Mouse (Mus musculus) left cerebral cortex, postnatal 36 days (tissue): ENCODE results near the gene Aldh1l1. TPM values are rescaled to one million over a fixed set of nuclear protein-coding genes. Genes with fewer than 3 reads are reported as not detected.

Experiments
- DNase-seq, 2 experiments: peaks; one replicate each; pipeline ENCODE4 v3.0.0; 2021 to 2022; ENCODE audit warnings: low spot score in 2 of 2, mixed read lengths in 1 of 2
- intact Hi-C: fragments of 180-260 bp; cut with DNase I; formaldehyde crosslinking; loops from one replicate; pipeline ENCODE4 v1.15.1; 2025
- total RNA-seq, 2 experiments: library from RNA; stranded (reverse); gene quantifications; 2 replicates each; pipeline ENCODE4 v1.2.3; 2021

Aldh1l1 gene
- total RNA-seq, 2 experiments from 2014 or later, result 56.0 to 67.0 TPM

GRCm38 (mm10) chr6:90534701-90535475, 48.7 kb downstream of the Aldh1l1 start:
- intact Hi-C loops, result loop anchor here (5.0 kb wide), 2 partner anchors 73 to 103 kb away; partner anchors contain the start of gene Klf15

DNA sequence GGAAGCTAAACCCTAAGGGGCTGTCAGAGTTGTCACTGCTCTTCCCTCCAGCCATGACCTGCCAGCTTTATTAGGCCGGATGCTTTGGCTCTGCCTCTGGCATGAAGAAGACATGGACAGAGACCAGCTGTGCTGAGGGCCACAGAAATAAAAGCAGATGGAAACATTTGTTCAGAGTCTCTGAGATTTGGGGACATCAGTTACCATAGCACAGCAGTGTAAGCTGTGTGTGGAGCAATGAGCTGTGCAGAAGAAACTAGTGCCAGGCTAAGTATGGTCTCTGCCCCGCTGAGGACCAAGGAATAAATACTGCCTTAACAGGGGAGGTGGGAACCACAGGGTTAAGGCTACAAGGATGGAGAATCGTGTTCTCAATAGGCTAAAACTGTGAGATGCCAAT, 50.6 kb downstream of the Aldh1l1 start:
- intact Hi-C loops, result loop anchor here (5.0 kb wide), 1 partner anchor 75 kb away; the partner anchor contains the start of gene Klf15
- no peak for DNase-seq

More at GRCm38 (mm10) chr6:90534701-90535475, 48.7 kb downstream of the Aldh1l1 start:
- DNase-seq, result peak; percentile 55 to 64

DNA sequence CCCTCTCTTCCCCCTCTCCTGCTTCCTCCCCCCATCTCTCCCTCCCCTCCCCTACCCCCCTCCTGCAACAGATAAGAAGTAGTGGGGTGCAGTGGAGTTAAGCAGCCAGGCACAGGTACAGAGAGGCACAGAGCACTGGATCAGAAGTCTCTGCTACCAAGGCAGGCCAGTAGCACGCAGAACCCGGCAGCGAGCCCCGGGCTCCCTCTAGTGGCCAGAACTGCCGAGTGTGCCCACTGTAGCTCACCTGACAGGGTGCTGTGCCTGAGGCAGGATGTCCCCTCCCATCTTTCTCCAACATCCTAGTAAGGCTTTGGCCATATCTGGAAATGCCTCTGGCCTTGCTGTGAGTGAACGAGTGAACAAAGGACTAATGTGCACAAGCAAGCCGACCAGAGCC, 51.7 kb downstream of the Aldh1l1 start:
- intact Hi-C loops, result loop anchor here (2.0 to 5.0 kb wide), 2 partner anchors 37 to 76 kb away; partner anchors contain the start of gene Klf15
- peak; percentile 79 to 84 for DNase-seq

DNA sequence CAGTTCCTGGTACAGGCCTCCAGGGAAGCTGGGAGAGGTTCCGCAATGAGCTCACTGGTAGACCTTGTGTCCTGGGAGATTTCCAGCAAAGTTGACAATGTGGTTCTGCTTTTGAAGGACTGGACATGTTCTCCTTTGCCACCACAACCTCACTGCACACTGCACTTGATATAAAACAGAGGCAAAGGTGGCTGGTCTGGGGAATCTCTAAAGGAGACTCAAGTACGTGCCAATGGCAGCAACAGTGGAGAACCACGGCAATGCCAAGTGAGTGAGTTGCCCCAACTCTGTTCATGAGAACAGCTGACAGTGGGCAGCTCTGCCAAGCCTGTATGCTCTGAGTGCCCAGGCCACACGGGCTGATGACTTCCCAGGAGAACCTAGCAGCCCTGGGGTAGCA, 53.0 kb downstream of the Aldh1l1 start:
- DNase-seq, result no peak
- intact Hi-C loops, result loop anchor here (2.0 to 5.0 kb wide), 2 partner anchors 36 to 77 kb away; partner anchors contain the start of gene Klf15

DNA sequence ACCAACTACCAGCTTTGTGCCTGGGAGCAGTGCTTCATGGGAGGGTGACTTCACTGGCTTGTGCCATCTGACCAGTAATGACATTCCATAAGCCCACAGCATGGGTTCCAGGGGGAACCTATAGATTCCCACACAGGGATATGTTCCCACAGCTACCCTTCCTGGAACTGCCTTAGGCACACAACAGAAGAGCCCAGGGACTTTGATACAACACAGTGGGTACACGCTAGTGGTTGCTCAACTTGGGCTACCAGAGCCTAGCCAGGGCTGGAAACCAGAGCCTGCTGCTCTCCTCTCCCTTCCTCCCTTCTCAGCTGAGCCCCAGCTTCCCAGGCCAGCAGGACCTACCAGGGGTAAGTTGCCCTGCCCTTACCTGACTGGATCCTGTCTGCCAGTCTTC, 54.3 kb downstream of the Aldh1l1 start:
- intact Hi-C loops, result no loop called here
- DNase-seq, result no peak

DNA sequence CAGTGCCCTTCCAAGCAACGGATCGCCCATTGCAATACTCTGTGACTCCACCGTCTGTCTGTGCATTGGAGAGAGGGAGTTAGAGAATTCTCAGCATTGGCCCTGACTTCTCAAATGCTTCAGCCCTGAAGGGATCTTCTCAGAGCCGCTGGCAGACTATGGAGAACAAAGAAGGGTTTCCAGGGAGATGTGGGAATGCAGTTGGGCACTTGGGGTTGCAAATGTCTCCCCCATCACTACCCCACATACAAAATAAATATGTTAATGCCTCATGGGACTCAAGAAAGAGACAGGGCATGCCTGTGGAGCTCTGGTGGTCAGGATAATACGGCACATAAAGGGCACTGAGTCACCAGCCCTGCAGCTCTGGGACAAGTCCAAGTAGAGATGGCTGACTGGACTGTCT, 55.1 kb downstream of the Aldh1l1 start:
- intact Hi-C loops, result no loop called here
- no peak for DNase-seq

GRCm38 (mm10) chr6:90544433-90544832, 58.2 kb downstream of the Aldh1l1 start:
- no peak for DNase-seq
- intact Hi-C loops, result no loop called here

DNA sequence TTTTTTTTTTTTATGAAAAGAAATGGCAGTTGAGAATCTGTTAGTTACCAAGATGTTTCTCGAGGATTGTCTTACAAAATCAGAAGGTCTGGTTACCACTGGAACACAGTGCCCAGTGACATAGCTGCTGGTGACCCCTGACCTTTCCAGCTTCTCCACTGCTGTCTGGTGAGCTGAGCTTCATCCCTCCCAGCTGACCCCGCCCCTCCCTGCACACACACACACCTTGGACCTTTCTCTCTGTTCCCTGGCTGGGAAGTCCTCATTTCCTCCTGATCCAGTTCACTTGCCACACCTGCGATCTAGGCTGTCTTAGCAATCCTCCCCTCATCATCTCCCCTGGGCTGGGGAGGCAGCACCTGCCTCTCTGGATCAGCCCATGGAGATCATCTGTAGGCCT, 60.0 kb downstream of the Aldh1l1 start:
- intact Hi-C loops, result no loop called here

GRCm38 (mm10) chr6:90547041-90547440, 60.8 kb downstream of the Aldh1l1 start:
- DNase-seq, result no peak
- intact Hi-C loops, result no loop called here

More for the DNA sequence above, 60.0 kb downstream of the Aldh1l1 start:
- no peak for DNase-seq

DNA sequence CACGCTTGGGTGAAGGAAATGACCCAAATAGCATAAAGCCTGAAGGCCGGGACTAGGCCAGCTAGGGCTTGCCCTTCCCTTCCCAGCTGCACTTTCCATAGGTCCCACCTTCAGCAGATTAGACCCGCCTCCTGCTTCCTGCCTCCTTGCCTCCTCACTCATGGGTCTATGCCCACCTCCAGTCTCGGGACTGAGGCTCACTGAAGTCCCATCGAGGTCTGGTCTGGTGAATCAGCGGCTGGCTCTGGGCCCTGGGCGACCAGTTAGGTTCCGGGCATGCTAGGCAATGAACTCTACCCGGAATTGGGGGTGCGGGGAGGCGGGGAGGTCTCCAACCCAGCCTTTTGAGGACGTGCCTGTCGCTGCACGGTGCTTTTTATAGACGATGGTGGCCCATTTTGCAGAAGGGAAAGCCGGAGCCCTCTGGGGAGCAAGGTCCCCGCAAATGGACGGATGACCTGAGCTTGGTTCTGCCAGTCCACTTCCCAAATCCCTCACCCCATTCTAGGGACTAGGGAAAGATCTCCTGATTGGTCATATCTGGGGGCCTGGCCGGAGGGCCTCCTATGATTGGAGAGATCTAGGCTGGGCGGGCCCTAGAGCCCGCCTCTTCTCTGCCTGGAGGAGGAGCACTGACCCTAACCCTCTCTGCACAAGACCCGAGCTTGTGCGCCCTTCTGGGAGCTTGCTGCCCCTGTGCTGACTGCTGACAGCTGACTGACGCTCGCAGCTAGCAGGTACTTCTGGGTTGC, 64.1 kb downstream of the Aldh1l1 start:
- intact Hi-C loops, result no loop called here
- no peak for DNase-seq

- DNase-seq, result no peak
- intact Hi-C loops, result no loop called here
These were observed 65.0 kb downstream of the Aldh1l1 start for GRCm38 (mm10) chr6:90551251-90551650.

GRCm38 (mm10) chr6:90553197-90553596, 67.0 kb downstream of the Aldh1l1 start:
- intact Hi-C loops, result no loop called here

DNA sequence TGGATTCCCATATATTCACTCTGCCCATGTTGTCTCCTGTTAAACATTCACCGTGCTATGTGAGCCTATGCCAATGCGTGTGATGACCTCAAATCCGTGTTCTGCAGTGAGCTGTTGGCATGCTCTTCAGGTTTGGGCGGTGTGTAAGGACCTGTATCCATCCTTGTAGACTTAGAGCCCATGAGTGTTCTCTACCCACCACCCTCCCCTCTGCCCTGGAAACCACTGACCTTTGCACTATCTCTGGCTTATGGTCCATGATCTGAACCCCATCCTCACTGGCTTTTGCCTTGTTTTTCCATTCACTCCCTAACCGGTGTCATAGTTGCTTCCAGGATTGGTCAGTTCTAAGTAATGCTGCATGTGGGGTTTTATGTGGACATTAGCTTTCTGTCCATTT, 67.5 kb downstream of the Aldh1l1 start:
- DNase-seq, result no peak
- intact Hi-C loops, result no loop called here

More at GRCm38 (mm10) chr6:90553197-90553596, 67.0 kb downstream of the Aldh1l1 start:
- DNase-seq, result no peak

GRCm38 (mm10) chr6:90556534-90557058, 70.4 kb downstream of the Aldh1l1 start:
- no peak for DNase-seq
- intact Hi-C loops, result no loop called here

- intact Hi-C loops, result no loop called here
- DNase-seq, result no peak
These were observed 70.8 kb downstream of the Aldh1l1 start for GRCm38 (mm10) chr6:90557077-90557476.

DNA sequence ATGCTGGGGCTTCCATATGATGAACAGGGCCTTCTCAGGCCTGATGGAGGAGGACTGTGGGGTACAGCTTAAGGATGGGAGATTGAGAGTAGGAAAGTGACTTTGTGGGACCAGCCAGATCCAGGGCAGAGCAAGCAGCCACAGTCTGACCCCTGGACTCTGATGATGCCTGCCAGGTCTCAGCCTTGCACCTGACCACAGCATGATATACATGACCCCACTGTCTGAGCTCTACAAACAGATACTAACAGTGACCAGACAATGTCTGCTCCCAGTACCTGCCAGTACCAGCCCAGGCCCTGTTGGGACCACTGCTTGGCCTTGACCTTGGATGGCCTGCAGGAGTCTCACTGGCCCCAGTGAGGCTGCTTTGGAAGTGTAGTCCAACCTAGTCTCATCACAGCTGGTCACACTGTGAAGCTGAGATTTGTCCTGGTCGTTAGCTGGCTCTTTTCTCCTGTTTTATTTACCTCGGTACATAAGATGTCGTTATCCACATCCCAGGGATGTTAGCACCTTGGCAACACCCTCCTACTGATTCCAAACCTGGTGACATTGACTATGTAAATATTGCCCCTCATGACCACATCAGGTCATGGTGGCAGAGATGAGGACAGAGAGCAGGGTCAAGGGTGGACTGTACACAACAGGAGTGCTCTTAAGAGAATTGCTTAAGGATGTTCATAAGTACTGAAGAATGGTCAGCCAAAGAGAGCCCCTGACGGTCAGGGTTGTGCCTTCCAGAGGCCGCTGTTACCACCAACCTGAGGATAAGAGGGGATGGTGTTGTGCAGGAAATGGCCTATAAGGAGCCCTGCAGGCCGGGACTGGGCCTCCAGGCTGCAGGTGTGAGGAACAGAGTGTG, 71.8 kb downstream of the Aldh1l1 start:
- DNase-seq, result no peak
- intact Hi-C loops, result no loop called here

DNA sequence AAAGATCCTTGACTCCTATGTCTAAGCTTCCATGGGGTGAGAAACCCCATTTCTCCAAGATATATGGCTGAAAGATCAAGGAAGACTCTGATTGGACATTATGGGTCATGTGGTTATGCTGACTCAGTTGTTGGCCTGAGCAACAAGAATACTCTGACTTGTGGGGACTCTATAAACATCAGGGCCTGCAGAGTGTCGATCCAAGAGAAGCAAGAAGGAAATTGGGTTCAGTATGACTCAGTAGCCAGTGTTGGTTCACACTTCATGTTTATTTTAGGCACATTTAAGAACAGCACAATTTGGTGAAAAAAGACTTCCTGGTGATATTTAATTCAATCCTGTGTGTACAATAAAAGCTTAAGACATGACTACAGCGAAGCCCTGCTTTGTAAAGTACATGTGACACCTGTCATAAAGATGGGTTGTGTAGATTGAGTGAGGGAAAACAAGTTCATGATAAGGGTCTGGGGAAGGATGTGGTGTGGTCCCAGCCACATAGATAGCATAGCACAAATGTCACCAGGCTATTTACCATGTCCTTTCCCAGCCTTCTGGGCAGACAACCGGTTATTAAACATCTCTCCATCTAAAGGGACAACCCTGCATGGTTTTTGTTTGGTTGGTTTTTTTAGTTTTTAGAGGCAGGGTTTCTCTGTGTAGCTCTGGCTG, 74.3 kb downstream of the Aldh1l1 start:
- intact Hi-C loops, result no loop called here
- DNase-seq, result no peak

DNA sequence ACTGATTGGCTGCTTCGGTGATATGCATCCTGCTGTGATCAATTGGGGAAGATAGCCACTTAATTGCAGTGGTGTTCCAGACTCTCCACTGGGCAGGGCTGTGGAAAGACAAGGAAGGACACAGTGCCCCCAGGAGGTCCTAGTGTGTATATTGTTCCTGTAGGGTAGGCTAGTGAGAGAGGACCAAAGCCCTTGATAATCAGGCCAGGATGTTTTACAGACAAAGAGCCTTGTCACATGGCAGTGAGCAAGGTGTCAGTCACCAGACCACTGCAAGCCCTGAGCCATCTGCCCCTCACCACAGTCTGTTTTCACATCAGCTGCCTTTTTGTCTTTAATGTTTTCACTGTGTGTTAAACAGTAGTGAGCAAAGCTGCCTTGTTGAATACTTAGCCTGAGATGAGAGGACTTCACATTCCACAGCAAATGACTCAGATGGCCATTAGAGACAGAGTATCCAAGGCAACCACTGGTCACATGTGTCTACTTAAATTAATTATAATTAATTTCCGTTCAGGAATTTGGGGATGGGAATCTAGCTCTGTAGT, 75.1 kb downstream of the Aldh1l1 start:
- intact Hi-C loops, result no loop called here

DNA sequence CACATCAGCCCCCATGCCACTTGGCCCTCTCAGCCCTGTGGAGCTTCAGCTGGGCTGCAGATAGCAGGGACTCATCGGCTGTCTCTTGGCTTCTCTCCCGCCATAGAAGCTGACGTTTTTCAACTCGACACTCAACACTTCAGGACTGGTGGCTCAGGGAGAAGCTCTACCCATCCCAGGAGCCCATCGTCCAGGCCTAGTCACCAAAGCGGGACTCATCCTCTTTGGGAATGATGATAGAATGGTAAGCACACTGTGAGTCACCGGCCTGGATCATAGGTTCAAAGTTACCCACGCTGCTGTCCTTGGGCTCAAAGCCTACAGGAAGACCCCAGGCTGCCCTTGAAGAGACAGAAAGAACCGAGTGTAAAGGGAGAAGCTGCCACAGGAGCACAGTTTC, 78.0 kb downstream of the Aldh1l1 start:
- no peak for DNase-seq
- intact Hi-C loops, result no loop called here

More for the DNA sequence above, 75.1 kb downstream of the Aldh1l1 start:
- DNase-seq, result no peak
